Mouse (Mus musculus) stomach, postnatal 0 days (tissue): ENCODE results near the gene Slc46a1. TPM values are rescaled to one million over a fixed set of nuclear protein-coding genes. Genes with fewer than 3 reads are reported as not detected.

ENCODE experiments used
- ATAC-seq: fragments of 200-750 bp; cut with Nextera tagmentation; 2 replicates; pipeline ENCODE4 v1.8.0; 2017; ENCODE audit not compliant: low FRiP score, low TSS enrichment
- DNase-seq: peaks from one replicate; pipeline ENCODE4 v3.0.0-alpha.2; 2016; ENCODE audit warnings: low spot score
- H3K27ac ChIP-seq: fragments of 300-500 bp; sonication (generic); replicated peaks from 2 replicates; pipeline ENCODE4 v1.5.1; 2014; ENCODE audit warnings: mild to moderate bottlenecking, control low read depth
- H3K27me3 ChIP-seq: fragments of 300-500 bp; sonication (generic); 2 replicates; pipeline ENCODE4 v1.6.1; 2014; ENCODE audit warnings: low read length; ENCODE audit not compliant: control insufficient read depth, insufficient read depth
- H3K36me3 ChIP-seq: fragments of 300-500 bp; sonication (generic); 2 replicates; pipeline ENCODE4 v1.6.1; 2014; ENCODE audit warnings: low read length, mixed read lengths; ENCODE audit not compliant: control insufficient read depth, insufficient read depth
- H3K4me1 ChIP-seq: fragments of 300-500 bp; sonication (generic); replicated peaks from 2 replicates; pipeline ENCODE4 v1.6.1; 2014; ENCODE audit warnings: antibody characterized with exemption; ENCODE audit not compliant: control insufficient read depth, insufficient read depth
- H3K4me2 ChIP-seq: fragments of 300-500 bp; sonication (generic); replicated peaks from 2 replicates; pipeline ENCODE4 v1.6.1; 2014; ENCODE audit warnings: low read depth, mild to moderate bottlenecking, control low read depth, moderate library complexity
- H3K4me3 ChIP-seq: fragments of 300-500 bp; sonication (generic); 2 replicates; pipeline ENCODE4 v1.5.1; 2014; ENCODE audit warnings: low read depth, low read length, control low read depth
- H3K9ac ChIP-seq: fragments of 300-500 bp; sonication (generic); 2 replicates; pipeline ENCODE4 v1.6.1; 2014; ENCODE audit warnings: mild to moderate bottlenecking, low read length, control low read depth, mixed read lengths
- H3K9me3 ChIP-seq: fragments of 300-500 bp; sonication (generic); 2 replicates; pipeline ENCODE4 v1.6.1; 2016; ENCODE audit warnings: low read length; ENCODE audit not compliant: control insufficient read depth
- CTCF ChIP-seq: IDR thresholded peaks from 2 replicates; pipeline ENCODE4 v1.5.1; 2016; ENCODE audit warnings: antibody characterized with exemption, low read depth, mild to moderate bottlenecking, moderate library complexity
- EP300 ChIP-seq: optimal IDR thresholded peaks from 2 replicates; pipeline ENCODE3; 2016; ENCODE audit warnings: antibody characterized with exemption
- WGBS: fragments of 180-500 bp; shearing (Covaris S2); extraction: QIAGEN DNeasy Blood & Tissue Kit; methylation state at CpG from one replicate; pipeline ENCODE4 v1.1.7; 2014; 5-methylcytosine and 5-hydroxymethylcytosine counted together
- polyA plus RNA-seq: library from polyadenylated mRNA; unstranded; fragments of >200 nt; fragmentation: Nextera tagmentation; extraction: Ambion mirVana; gene quantifications from 2 replicates; pipeline ENCODE4 v1.2.1, GENCODE M21; 2015

Slc46a1 gene
- polyA plus RNA-seq, 1 experiment from 2014 or later = 16.9 TPM

DNA sequence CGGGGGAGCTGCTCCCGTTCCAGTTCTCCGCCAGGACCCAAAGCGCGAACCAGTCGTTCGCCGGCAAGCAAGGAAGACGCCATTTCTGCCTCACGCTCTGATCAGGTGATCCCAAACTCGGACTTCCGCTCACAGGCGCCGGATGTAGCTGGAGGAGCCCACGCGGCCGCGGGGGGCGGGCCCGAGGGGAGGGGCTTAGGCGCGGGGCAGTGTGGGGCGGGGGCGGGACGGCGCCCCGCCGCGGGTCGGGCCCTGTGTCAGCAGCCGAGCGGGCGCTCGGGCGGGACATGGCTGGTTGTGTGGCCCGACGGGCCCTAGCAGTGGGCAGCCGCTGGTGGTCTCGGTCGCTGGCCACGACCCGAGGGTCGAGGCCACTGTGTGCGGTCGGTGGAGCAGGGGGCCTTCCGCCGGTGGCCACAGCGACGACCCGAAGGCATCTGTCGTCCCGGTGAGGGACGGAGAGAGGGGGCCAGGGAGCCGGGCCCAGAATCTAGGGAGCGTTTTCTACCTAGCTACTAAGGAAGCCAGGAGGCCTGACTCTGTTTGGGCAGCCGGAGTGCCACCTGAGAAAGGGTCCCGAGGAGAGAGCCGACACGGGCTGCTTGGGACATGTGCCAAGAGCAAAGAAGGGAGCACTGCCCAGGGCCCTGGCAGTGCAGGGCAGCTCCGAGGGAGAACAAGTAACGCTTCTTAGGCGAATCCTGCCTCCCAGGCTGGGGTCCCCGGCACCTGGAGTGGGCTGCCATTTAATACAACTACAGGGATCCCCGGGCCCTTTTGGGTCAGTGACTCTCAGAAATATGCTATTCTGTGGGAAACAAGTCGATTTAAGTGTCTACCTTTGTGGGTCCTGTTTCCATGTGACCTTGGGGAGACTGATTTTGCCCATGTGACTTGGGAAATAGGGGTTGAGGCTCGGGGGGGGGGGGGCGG lies 46.8 kb downstream of the Slc46a1 start, which contains the start of the genes Tmem199 and Poldip2:
Gene Tmem199, minus strand, starts transcription at position 148 of the 933 bp plus-strand sequence.
Gene Poldip2, plus strand, starts transcription at position 169 of the 933 bp plus-strand sequence.
- Histone ChIP-seq H3K4me3 (peak within 1 kb of the TSS; percentile 80), H3K36me3 (peaks cover 18% of the 10 kb centered on the region; the same call in 1 of the 2 replicates), H3K4me2 (peak within 1 kb of the TSS; percentile 92), H3K27me3 (no peaks in the 10 kb centered on the region), H3K4me1 (peaks cover 4% of the 10 kb centered on the region), H3K9me3 (no peaks in the 10 kb centered on the region), H3K9ac (peak within 1 kb of the TSS; percentile 88), H3K27ac (peak within 1 kb of the TSS; percentile 70)
- DNase-seq (peak; percentile 95), ATAC-seq (peak; percentile 97)
- WGBS = 1% methylated on average over 64 of the region's 67 CpGs
- TF ChIP-seq CTCF (no peak), EP300 (no peak)

- H3K4me3 ChIP-seq = peak overlapping the region; percentile 80
- 67% methylated on average over 3 of the region's 3 CpGs for WGBS
- TF ChIP-seq CTCF = no peak
- TF ChIP-seq EP300 = no peak
- peaks cover 4% of the 10 kb centered on the region for H3K4me1 ChIP-seq
- H3K9me3 ChIP-seq = no peaks in the 10 kb centered on the region
- H3K9ac ChIP-seq = peak overlapping the region; percentile 88
- H3K27me3 ChIP-seq = no peaks in the 10 kb centered on the region
- H3K36me3 ChIP-seq = peaks cover 13% of the 10 kb centered on the region; the same call in 1 of the 2 replicates
- ATAC-seq (no peak), DNase-seq (no peak)
- peak overlapping the region; percentile 92 for H3K4me2 ChIP-seq
- no peak overlapping the region for H3K27ac ChIP-seq
Measured at GRCm38 (mm10) chr11:78513106-78513790, 47.8 kb downstream of the Slc46a1 start.

DNA sequence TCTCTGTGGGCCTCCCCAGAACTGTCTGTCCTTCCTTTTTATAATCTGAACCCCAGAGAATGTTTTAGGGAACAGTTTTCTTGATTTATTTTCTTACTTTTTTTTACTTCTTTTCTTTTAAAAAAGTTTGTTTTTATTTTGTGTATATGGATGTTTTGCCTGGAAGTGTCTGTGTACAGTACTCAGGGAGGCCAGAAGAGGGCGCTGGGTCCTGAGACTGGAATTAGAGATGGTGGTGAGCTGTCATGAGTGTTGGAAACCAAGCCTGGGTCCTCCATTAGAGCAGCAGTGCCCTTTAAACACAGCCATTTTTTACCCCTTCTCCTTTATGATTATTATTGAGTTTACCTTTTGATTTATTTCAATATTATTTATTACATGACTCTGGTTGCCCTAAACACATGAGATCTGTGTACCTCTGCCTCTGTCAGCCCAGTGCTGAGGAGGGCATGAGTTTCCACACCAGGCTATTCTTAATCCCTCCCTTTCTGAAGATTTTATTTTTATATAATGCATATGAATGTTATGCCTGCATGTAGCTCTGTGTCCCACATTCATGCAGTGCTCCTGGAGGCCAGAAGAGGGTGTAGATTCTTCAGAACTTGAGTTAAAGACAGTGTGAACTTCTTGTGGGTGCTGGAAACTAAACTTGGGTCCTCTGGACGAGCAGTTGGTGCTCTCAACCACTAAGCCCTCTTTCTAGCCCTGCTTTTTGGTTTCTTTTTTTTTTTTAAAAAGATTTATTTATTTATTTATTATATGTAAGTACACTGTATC lies 50.2 kb downstream of the Slc46a1 start:
- no peak for TF ChIP-seq EP300
- peak; percentile 58 for TF ChIP-seq CTCF
- peaks cover 4% of the 10 kb centered on the region for H3K4me1 ChIP-seq
- H3K4me3 ChIP-seq = no peak overlapping the region
- H3K36me3 ChIP-seq = peaks cover 19% of the 10 kb centered on the region
- H3K9ac ChIP-seq = no peak overlapping the region
- DNase-seq = no peak
- H3K27me3 ChIP-seq = no peaks in the 10 kb centered on the region
- 57% methylated on average over 2 of the region's 2 CpGs for WGBS
- no peak overlapping the region for H3K4me2 ChIP-seq
- H3K27ac ChIP-seq = no peak overlapping the region
- ATAC-seq = no peak
- no peaks in the 10 kb centered on the region for H3K9me3 ChIP-seq

- no peak overlapping the region for H3K9ac ChIP-seq
- no peaks in the 10 kb centered on the region for H3K9me3 ChIP-seq
- H3K36me3 ChIP-seq = peaks cover 32% of the 10 kb centered on the region
- no peaks in the 10 kb centered on the region for H3K4me1 ChIP-seq
- TF ChIP-seq CTCF (no peak), EP300 (no peak)
- H3K27ac ChIP-seq = no peak overlapping the region
- no peaks in the 10 kb centered on the region for H3K27me3 ChIP-seq
- no peak for DNase-seq
- 88% methylated on average over 10 of the region's 10 CpGs for WGBS
- no peak overlapping the region for H3K4me3 ChIP-seq
- H3K4me2 ChIP-seq = no peak overlapping the region
- no peak for ATAC-seq
Measured at GRCm38 (mm10) chr11:78518931-78519330, 53.4 kb downstream of the Slc46a1 start.

Other genes starting within 250 kb of the Slc46a1 start
- 103 and 106 TPM in 2 replicates for gene Sdf2, start 220.0 kb upstream of the Slc46a1 start, polyA plus RNA-seq
- gene Supt6, start 219.7 kb upstream of the Slc46a1 start, polyA plus RNA-seq = 11.1 and 11.7 TPM in 2 replicates
- 54.4 and 74.9 TPM in 2 replicates for gene 2610507B11Rik, start 203.9 kb upstream of the Slc46a1 start, polyA plus RNA-seq
- not detected in 2 replicates for gene BC030499, start 174.9 kb upstream of the Slc46a1 start, polyA plus RNA-seq
- 4.4 and 5.7 TPM in 2 replicates for gene Spag5, start 164.2 kb upstream of the Slc46a1 start, polyA plus RNA-seq
- 15.0 and 17.1 TPM in 2 replicates for gene Aldoc, start 142.7 kb upstream of the Slc46a1 start, polyA plus RNA-seq
- gene Pigs, start 137.3 kb upstream of the Slc46a1 start, polyA plus RNA-seq = 36.2 and 38.7 TPM in 2 replicates
- gene Unc119, start 122.2 kb upstream of the Slc46a1 start, polyA plus RNA-seq = 26.5 and 27.9 TPM in 2 replicates
- 1.9 and 2.6 TPM in 2 replicates for gene Foxn1, start 79.1 kb upstream of the Slc46a1 start, polyA plus RNA-seq
- 0.23 and 0.39 TPM in 2 replicates for gene Slc13a2, start 43.5 kb upstream of the Slc46a1 start, polyA plus RNA-seq
- 0.89 and 1.1 TPM in 2 replicates for gene Sarm1, start 32.1 kb downstream of the Slc46a1 start, polyA plus RNA-seq
- gene Vtn, start 33.4 kb downstream of the Slc46a1 start, polyA plus RNA-seq = 3.6 and 6.0 TPM in 2 replicates
- 0.10 TPM in 1 of 2 replicates, not detected in the other for gene Sebox, start 37.8 kb downstream of the Slc46a1 start, polyA plus RNA-seq
- gene Tmem199, start 46.5 kb downstream of the Slc46a1 start, polyA plus RNA-seq = 28.4 and 32.1 TPM in 2 replicates
- 91.1 and 95.9 TPM in 2 replicates for gene Poldip2, start 46.5 kb downstream of the Slc46a1 start, polyA plus RNA-seq
- gene Tnfaip1, start 70.6 kb downstream of the Slc46a1 start, polyA plus RNA-seq = 47.5 and 47.7 TPM in 2 replicates
- 163 and 168 TPM in 2 replicates for gene Ift20, start 70.7 kb downstream of the Slc46a1 start, polyA plus RNA-seq
- 63.2 and 68.2 TPM in 2 replicates for gene Tmem97, start 85.1 kb downstream of the Slc46a1 start, polyA plus RNA-seq
- 9.5 and 9.9 TPM in 2 replicates for gene Nlk, start 231.7 kb downstream of the Slc46a1 start, polyA plus RNA-seq